Mouse (Mus musculus): Measurements from ENCODE around the gene Tmem106c.

Gene Tmem106c

DNA sequence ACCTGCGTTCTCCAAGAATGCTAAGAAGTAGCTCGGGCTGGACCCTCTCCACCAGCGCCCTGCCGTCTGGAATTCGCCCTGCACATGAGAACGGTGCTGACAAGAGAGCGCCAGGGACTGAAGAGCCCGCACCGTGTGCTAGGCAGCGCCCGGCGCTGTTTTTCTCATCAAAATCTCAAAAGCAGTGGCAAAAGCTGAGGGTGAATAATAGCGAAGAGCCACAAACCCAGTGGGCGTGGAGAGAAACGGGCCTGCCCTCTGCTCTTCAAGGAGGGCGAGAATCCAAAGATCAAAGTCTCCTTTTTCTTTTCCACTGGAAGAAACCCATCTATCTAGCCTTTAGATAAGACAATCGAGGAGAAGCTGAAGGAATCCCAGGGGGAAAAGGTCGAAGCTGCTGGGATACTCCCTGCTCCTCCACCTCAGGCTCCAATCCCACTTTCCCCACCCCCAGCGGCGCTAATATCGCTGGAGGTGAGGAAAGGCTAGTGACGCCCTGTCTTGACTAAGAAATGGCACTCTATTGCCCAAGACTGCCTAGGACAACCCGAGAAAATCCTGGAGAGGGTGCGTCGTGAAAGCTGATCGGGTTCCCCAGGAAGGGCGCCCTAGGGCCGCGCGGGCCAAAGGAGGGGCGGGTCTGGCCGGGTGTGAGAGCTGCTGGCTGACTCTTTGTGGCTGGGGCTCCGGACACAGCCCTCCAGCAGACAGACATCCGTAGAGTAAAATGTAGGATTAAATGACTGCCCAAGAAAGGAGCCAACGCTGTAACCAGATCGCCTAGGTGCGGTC lies 37.5 kb downstream of the Tmem106c start:
- no peak for DNase-seq (ENCODE audit: low spot score)

DNA sequence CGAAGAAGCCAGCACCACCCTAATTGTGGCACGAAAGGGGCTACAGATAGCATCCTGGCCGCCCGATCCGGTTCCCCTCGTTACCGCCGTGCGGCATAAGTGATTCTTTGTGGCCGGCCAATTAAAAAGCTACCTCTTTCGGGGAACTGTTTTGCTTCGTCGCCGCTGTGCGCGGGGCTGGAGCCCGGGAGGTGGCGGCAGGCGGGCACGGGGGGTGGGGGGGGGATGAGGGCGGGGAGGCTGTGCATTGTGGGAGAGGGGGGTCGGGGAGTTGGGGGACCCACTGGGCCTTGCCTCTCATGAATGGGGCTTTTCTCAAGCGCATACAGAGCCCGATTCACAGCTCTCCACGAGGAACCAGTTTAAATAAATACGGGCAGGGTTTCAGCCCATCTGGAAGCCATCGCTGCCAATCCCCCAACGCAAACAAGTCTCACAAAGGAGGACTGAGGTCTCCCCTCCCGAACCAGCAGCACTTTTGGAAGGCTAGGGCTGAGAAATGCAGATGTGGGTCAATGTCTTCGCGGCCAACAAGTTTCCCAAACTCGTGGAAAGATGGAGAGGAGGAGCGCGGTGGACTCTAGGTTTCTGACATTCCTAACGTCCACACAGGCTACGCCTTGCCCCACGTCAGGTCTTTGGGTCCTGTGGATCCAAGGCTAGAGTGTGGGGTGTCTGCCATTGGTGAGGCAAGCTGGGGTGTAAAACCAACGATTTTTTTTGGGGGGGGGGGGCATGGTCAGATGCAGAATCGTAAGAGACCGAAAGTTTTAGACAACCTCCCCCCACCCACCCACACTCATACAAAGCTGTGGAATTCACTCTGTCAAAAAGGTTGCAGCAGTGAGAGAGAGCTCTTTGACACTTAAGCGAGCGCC lies 38.4 kb downstream of the Tmem106c start:
- no peak for DNase-seq (ENCODE audit: low spot score)

DNA sequence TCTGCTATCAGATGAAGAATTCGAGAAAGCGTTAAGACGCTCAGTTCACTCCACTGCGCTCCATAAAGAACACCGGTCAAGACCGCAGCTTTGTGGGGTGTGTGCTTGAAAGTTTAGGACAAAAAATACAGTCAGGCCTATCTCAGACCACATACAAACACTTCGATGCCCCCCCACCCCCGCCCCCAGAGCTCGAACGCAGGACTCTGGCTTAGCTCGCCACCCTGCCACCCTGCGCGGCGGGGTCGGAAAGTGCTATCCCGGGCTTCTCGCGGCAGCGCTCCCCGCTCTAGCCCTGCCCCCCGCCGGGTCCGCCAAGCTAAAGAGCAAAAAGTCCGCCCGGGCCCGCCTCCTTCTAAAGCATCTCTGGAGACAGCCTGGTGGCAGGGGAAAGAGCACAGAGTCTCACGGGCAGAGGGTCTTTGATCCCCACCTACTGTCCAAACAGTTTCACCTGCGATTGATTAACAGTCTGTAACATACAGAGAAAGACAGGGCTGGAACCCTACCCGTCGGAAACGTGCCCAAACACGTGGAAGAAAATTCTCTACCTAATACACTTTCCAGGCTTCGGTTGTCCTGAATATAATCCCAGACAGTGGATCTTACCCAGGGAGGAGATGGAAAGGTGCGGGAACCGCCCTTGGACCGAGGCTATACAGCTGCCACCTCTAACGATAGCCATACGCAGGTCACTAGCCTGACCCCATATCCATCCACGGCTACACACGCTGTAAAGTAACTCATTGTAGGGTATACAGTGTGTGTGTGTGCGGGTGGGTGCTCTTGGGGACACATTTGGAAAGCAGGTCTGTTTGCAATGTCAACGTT lies 39.2 kb downstream of the Tmem106c start:
- DNase-seq (ENCODE audit: low spot score), result no peak

DNA sequence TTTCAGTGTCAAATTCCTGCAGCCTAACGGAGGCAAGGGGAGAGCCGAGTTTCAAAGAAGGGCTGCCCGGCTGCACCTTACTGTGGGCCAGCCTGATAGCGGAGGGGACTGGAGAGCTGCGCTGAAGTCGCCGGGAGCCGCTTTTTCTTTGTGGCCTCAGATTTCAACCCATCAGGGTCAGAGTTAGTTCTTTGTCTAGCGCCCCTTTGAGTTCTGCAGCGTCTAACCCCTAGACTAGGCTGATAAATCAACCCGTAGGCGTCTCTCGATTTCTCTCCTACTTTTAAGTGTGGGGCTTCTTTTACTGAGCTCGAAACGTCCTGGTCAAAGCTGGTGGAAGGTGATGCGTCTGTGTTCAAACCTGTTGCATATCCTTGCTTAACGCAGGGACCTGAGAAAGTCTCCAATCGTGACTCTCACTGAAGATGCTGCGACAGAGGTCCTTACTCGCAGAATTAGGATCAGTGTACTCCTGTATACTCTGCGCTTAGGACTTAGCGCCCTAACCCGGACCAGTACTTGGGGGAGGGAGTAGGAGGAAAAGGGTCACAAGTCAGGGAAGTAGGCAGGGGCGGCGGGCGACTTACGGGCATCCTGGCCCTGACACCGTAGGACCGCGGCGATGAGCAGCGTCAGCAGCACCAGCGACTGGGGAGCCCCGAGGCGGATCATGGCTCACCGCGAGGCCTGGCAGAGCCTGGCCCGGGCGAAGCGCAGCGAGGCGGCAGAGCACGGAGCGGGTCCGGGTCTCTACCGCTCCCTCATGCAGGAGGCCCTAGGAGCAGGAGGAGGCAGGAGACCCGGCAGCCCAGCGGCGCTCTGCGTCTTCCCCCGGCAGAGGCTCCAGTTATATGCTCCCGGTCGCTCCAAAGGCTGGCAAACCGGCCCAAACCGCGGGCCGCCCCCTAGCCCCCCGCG lies 40.1 kb downstream of the Tmem106c start, which contains the start of gene Col2a1:
TSS of gene Col2a1 (minus strand) at position 874 of the 918 bp plus-strand sequence.
- DNase-seq (ENCODE audit: low spot score), result no peak

DNA sequence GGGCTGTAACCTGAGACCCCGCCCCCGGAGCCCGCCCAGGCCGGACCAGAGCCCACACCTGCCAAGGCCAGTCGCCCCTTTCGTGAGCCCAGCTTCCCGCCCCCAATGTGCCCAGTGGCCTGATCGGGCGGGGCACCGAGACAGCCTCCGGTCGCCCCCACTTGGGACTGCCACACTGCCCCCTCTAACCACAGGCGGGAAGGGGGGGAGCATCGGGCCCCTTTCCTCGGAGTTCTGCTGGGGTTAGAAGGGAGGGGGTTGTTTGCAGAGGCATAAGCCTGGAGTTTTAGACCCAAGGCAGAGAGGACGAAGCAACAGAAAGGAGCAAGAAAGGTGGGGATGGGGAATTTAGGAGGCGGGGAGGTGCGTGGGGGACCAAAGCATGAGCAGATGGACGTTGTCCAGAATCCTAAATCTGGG lies 40.8 kb downstream of the Tmem106c start:
- DNase-seq (ENCODE audit: low spot score), result no peak

DNA sequence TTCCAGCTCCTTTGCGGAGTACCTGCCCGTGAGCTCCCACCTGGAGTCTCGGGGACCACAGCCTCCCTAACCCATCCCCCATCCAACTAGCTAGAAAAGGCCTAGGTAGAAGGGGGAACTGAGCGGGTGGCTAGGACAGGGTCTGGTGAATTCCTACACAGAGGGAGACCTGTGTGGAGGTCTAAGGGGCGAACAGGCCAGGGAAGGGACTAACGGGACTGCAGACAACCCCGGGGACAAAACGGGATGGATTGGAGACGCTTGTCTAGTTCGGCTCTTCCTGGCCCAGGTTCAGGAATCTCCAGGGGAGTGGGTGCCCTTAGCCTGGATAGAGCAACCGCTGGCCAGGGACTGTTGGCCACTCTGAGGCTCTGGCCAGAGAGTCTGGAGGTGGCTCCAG lies 41.2 kb downstream of the Tmem106c start:
- no peak for DNase-seq (ENCODE audit: low spot score)

DNA sequence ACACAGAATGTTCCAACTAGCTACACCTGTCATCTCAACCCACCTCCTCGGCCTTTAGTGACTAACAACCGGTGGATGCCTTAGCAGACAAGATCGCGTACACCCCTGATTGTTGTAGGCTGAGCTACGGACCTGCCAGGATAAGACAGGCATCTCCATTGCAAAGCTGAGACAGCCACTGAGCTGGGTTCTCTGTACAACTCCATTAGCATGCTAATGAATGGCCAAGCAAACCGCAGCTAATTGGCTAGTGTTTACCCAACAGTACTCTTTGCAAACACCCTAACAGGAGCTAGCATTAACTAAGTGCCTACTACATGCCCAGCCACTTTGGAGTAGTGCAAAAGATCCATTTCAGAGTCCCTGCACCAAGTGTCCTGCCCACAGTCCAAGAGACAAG lies 48.8 kb downstream of the Tmem106c start:
- DNase-seq (ENCODE audit: low spot score), result no peak

DNA sequence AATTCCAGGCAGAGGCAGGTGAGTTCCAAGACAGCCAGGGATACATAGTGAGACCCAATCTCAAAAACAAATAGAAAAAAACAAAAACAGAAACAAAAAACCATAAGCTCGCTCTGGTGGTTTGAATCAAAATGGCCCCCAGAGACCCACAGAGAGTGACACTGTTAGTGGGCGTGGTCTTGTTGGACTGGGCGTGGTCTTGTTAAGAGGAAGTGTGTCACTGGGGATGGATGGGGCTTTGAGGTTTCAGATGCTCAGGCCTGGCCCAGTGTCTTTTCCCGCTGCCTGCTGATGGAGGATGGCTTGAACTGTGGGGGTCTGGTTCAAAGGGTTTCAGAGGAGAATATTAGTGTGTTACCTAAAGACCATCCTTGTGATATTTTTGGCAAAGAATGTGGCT lies 53.9 kb downstream of the Tmem106c start:
- DNase-seq (ENCODE audit: low spot score), result no peak

DNA sequence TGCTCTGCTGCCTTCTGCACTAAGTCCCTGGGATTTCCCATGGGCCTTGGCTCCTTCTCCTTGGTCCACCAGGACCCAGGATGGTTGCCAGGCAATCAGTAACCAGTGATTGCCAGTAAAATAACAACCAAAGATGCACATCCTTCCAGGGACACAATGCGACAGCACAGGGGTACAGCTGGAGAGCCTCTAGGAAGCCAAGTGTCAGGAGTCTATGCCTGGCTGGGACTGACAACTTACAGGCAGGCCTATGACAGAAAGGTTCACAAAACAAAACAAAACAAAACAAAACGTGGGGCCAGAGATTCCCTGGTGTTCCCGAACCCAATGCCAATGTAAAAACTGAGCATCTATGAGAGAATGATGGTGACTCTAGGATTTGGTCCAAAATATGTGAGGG lies 55.0 kb downstream of the Tmem106c start:
- no peak for DNase-seq (ENCODE audit: low spot score)
